Mouse (Mus musculus): ENCODE data around the gene Rbbp6. TPM values are rescaled to one million over a fixed set of nuclear protein-coding genes. Genes with fewer than 3 reads are reported as not detected.

Gene Rbbp6
- polyA plus RNA-seq, 1 experiment from 2014 or later, result 29.3 TPM

GRCm38 (mm10) chr7:123030709-123031181 lies 65.3 kb downstream of the Rbbp6 start:
- Histone ChIP-seq H3K9me3 (no peaks in the 10 kb centered on the region; the same call in 1 of the 2 replicates), H3K27me3 (replicated peaks; ENCODE audit: low read depth, poor library complexity, severe bottlenecking) (peaks cover 21% of the 10 kb centered on the region; the same call in 1 of the 2 replicates), H3K4me1 (peaks cover 24% of the 10 kb centered on the region), H3K27ac (replicated peaks) (peak overlapping the region; percentile 80), H3K4me3 (peak overlapping the region; percentile 56), H3K36me3 (replicated peaks) (no peaks in the 10 kb centered on the region)
- DNase-seq (ENCODE audit: low spot score), result peak; percentile 64
- WGBS, result under 1% methylated on average over 21 of the region's 21 CpGs

- 7% methylated on average over 12 of the region's 12 CpGs for WGBS
- Histone ChIP-seq H3K27ac (replicated peaks) (peak overlapping the region; percentile 80), H3K4me3 (peak overlapping the region; percentile 56), H3K4me1 (peaks cover 24% of the 10 kb centered on the region), H3K27me3 (replicated peaks; ENCODE audit: low read depth, poor library complexity, severe bottlenecking) (peaks cover 21% of the 10 kb centered on the region; the same call in 1 of the 2 replicates), H3K9me3 (no peaks in the 10 kb centered on the region; the same call in 1 of the 2 replicates), H3K36me3 (replicated peaks) (no peaks in the 10 kb centered on the region)
- no peak for DNase-seq (ENCODE audit: low spot score)
Measured at GRCm38 (mm10) chr7:123031211-123031743, 65.8 kb downstream of the Rbbp6 start.

DNA sequence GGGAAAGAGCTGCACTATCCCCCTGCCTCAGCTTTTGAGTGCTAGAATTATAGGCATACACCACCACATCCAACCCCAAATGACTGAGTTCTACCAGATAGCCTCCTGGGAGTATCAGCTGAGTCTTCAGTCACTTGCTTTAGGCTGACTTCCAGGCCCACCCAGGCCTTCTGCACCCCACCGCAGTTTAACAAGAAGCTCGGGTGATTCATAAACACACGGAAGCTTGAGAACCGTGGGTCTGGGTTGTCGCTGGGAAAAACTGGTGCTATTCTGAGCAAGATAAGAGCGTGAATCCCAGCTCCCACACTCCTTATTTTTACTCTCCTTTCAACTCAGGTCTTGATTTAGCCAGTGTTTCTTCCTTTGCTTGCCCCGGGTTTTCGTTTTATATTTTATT lies 69.8 kb downstream of the Rbbp6 start:
- H3K27me3 ChIP-seq (replicated peaks; ENCODE audit: low read depth, poor library complexity, severe bottlenecking), result peaks cover 10% of the 10 kb centered on the region; the same call in 1 of the 2 replicates
- no peaks in the 10 kb centered on the region for H3K9me3 ChIP-seq
- H3K27ac ChIP-seq (replicated peaks), result no peak overlapping the region
- WGBS, result 86% methylated on average over 8 of the region's 8 CpGs
- no peak for DNase-seq (ENCODE audit: low spot score)
- H3K4me1 ChIP-seq, result peaks cover 20% of the 10 kb centered on the region
- H3K36me3 ChIP-seq (replicated peaks), result no peaks in the 10 kb centered on the region
- H3K4me3 ChIP-seq, result no peak overlapping the region

- H3K9me3 ChIP-seq, result no peaks in the 10 kb centered on the region
- H3K27me3 ChIP-seq (replicated peaks; ENCODE audit: low read depth, poor library complexity, severe bottlenecking), result no peaks in the 10 kb centered on the region
- H3K4me3 ChIP-seq, result no peak overlapping the region
- no peak for DNase-seq (ENCODE audit: low spot score)
- no peaks in the 10 kb centered on the region for H3K36me3 ChIP-seq (replicated peaks)
- H3K4me1 ChIP-seq, result 0 out of 2 replicates have a peak, but pooled peaks cover 4% of the 10 kb centered on the region
- H3K27ac ChIP-seq (replicated peaks), result no peak overlapping the region
Measured at GRCm38 (mm10) chr7:123039302-123039701, 73.8 kb downstream of the Rbbp6 start.

DNA sequence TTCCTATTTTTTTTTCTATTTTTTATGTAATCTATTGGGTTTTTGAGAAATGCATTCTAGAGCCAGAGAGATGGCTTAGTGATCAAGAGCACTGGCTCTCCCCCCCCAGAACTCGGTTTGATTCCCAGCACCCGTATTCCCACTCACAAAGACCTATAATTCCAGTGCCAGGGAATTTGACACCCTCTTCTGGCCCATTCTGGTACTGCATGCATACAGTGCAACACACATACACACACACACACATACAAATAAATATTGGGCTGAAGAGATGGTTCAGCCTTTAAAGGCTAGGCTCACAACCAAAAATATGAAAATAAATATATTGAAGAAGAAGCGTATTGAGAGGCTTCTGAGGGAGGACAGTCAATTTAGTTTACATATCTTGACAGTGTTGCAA lies 79.7 kb downstream of the Rbbp6 start:
- no peaks in the 10 kb centered on the region for H3K36me3 ChIP-seq (replicated peaks)
- no peaks in the 10 kb centered on the region for H3K9me3 ChIP-seq
- H3K27ac ChIP-seq (replicated peaks), result no peak overlapping the region
- WGBS, result 93% methylated on average over 3 of the region's 3 CpGs
- peaks cover 10% of the 10 kb centered on the region for H3K4me1 ChIP-seq
- no peak overlapping the region for H3K4me3 ChIP-seq
- DNase-seq (ENCODE audit: low spot score), result no peak
- H3K27me3 ChIP-seq (replicated peaks; ENCODE audit: low read depth, poor library complexity, severe bottlenecking), result no peaks in the 10 kb centered on the region

- H3K4me1 ChIP-seq, result peaks cover 10% of the 10 kb centered on the region
- WGBS, result 65% methylated on average over 13 of the region's 13 CpGs
- no peaks in the 10 kb centered on the region for H3K9me3 ChIP-seq
- H3K27me3 ChIP-seq (replicated peaks; ENCODE audit: low read depth, poor library complexity, severe bottlenecking), result no peaks in the 10 kb centered on the region
- no peak for DNase-seq (ENCODE audit: low spot score)
- H3K27ac ChIP-seq (replicated peaks), result no peak overlapping the region
- no peaks in the 10 kb centered on the region for H3K36me3 ChIP-seq (replicated peaks)
- no peak overlapping the region for H3K4me3 ChIP-seq
Measured at GRCm38 (mm10) chr7:123046473-123047091, 81.1 kb downstream of the Rbbp6 start.

Other genes with a start within 250 kb of the Rbbp6 start
- gene Tnrc6a, start 158.2 kb downstream of the Rbbp6 start, polyA plus RNA-seq (2016; fragmentation: Nextera tagmentation; extraction: Ambion mirVana), result 60.6 and 61.5 TPM in 2 replicates
- gene Slc5a11, start 249.1 kb downstream of the Rbbp6 start, polyA plus RNA-seq (2016; fragmentation: Nextera tagmentation; extraction: Ambion mirVana), result 0.30 TPM in 1 of 2 replicates, not detected in the other

All from embryonic facial prominence, embryonic 10.5 days (tissue).